Mouse (Mus musculus) retina, embryonic 14.5 days (tissue): ENCODE measurements around the gene Hspa12a.

ENCODE experiments used
- DNase-seq: peaks from one replicate; pipeline ENCODE4 v3.0.0-alpha.2; 2015; ENCODE audit warnings: low spot score

The Hspa12a gene

GRCm38 (mm10) chr19:58860255-58861173 is 82.9 kb downstream of the Hspa12a start:
- DNase-seq = peak; percentile 88

- DNase-seq = peak; percentile 26
Measured at GRCm38 (mm10) chr19:58859831-58860254, 83.6 kb downstream of the Hspa12a start.

- peak; percentile 16 for DNase-seq
Measured at GRCm38 (mm10) chr19:58859357-58859756, 84.1 kb downstream of the Hspa12a start.

GRCm38 (mm10) chr19:58856129-58856855 is 87.2 kb downstream of the Hspa12a start:
- DNase-seq = no peak

GRCm38 (mm10) chr19:58854899-58855298 is 88.6 kb downstream of the Hspa12a start:
- no peak for DNase-seq

GRCm38 (mm10) chr19:58853036-58853735 is 90.3 kb downstream of the Hspa12a start:
- DNase-seq = no peak

- no peak for DNase-seq
Measured at GRCm38 (mm10) chr19:58850719-58851466, 92.6 kb downstream of the Hspa12a start.

- no peak for DNase-seq
Measured at GRCm38 (mm10) chr19:58849333-58850131, 93.9 kb downstream of the Hspa12a start.

- DNase-seq = no peak
Measured at GRCm38 (mm10) chr19:58843606-58844005, 99.8 kb downstream of the Hspa12a start.

- no peak for DNase-seq
Measured at GRCm38 (mm10) chr19:58840721-58841271, 102.7 kb downstream of the Hspa12a start.

- DNase-seq = no peak
Measured at GRCm38 (mm10) chr19:58839806-58840205, 103.6 kb downstream of the Hspa12a start.

- no peak for DNase-seq
Measured at GRCm38 (mm10) chr19:58839345-58839744, 104.1 kb downstream of the Hspa12a start.

GRCm38 (mm10) chr19:58838706-58839105 is 104.7 kb downstream of the Hspa12a start:
- DNase-seq = no peak

- DNase-seq = no peak
Measured at GRCm38 (mm10) chr19:58833639-58834180, 109.7 kb downstream of the Hspa12a start.

- no peak for DNase-seq
Measured at GRCm38 (mm10) chr19:58832988-58833387, 110.5 kb downstream of the Hspa12a start.

GRCm38 (mm10) chr19:58831280-58831922 is 112.1 kb downstream of the Hspa12a start:
- peak; percentile 48 for DNase-seq

GRCm38 (mm10) chr19:58830182-58830581 is 113.3 kb downstream of the Hspa12a start:
- no peak for DNase-seq

GRCm38 (mm10) chr19:58829575-58829974 is 113.9 kb downstream of the Hspa12a start:
- DNase-seq = no peak

- no peak for DNase-seq
Measured at GRCm38 (mm10) chr19:58827656-58828055, 115.8 kb downstream of the Hspa12a start.

- DNase-seq = no peak
Measured at GRCm38 (mm10) chr19:58824316-58824715, 119.1 kb downstream of the Hspa12a start.
